Mouse (Mus musculus): ENCODE measurements around the gene Cd34. TPM values are rescaled to one million over a fixed set of nuclear protein-coding genes. Genes with fewer than 3 reads are reported as not detected.

Cd34 gene
- polyA plus RNA-seq, 1 experiment, result not detected

DNA sequence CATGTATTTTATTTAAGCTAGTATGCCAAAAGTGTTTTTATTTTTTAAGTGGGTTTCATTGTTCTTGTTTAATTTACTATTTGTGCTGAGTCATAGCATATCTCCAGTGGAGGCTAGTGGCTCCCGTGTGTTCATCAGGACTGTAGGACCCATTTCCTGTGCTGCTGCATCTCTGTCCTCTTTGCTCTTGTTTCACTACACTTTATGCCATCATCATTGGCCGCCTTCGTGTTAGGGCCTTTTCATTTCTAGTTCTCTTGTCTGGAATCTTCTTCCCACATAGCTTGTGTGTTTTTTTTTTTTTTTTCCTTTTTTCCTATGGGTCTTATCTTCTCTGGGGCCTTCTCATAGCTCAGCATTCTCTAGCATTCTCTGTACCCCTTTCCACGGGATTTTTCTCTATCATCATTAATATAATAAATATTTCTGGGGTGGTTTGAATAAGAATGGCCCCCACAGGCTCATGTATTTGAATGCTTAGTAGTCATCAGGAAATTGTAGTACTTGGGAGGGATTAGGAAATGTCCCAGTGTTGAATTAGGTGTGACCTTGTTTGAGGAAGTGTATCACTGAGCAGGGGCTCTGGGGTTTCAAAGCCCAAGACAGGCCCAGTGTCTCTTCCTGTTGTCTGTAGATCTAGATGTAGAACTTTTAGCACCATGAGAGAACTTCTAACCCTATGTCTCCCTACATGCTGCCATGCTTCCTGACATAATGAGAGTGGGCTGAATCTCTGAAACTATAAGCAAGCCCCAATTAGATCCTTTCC lies 47.0 kb downstream of the Cd34 start:
- no peak for TF ChIP-seq GATA1 (IDR thresholded peaks at IDR 0.05; ENCODE audit: low read length)

DNA sequence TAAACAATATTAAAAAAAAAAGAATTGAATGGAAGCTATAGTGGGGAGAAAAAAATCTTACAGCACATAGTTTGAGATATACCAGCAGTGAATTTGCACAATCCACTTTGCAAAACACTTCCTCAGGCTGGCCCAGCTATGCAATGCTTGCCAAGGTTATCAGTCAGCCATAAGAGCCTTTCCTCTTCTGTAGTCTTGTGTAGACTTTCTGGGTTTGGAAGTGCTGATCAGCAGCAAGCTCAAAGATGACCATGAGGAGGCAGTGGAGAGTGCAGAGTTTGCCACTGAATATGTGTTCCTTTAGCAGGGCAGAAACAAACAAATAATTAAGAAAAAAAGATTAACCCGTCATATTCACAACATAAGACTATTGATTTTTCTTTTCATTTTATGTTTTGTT lies 50.4 kb downstream of the Cd34 start:
- TF ChIP-seq GATA1 (IDR thresholded peaks at IDR 0.05; ENCODE audit: low read length), result no peak

DNA sequence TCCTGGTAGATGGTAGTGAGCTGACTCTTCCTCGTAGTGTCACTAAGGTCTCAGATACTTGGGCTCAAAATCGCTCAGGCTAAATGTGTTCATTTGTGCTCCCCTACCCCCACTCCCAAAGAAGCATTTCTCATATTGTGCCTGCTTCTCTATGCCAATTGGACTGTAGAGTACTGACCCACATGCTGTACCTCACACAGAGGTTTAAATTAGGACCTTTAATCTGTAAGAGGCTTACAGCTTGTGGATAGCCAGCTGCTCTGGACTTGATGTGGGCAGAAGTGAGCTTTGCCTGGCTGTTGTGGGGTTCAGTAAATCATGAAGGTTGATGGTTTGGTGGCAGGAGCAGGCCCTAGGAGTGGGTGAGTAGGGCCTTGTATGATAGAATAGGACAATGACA lies 52.4 kb downstream of the Cd34 start:
- TF ChIP-seq GATA1 (IDR thresholded peaks at IDR 0.05; ENCODE audit: low read length), result no peak

DNA sequence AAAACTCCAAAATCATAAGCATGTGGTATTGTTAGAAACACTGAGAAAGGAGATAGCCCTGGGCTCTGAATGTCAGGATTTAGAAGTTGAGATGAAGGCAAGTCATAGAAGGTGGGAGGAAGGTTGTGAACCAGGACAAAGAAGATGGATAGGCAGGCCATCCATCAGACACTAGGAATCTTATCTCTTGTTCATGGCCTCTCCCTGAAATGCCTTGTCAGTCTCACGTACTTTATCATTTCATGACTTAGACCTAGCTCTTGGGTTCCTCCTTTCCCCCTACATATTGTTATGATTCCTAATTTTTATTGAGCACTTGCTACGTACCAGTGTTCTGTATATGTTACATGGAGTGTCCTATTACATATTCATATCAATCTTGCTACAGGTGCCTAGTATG lies 53.0 kb downstream of the Cd34 start:
- TF ChIP-seq GATA1 (IDR thresholded peaks at IDR 0.05; ENCODE audit: low read length), result no peak

DNA sequence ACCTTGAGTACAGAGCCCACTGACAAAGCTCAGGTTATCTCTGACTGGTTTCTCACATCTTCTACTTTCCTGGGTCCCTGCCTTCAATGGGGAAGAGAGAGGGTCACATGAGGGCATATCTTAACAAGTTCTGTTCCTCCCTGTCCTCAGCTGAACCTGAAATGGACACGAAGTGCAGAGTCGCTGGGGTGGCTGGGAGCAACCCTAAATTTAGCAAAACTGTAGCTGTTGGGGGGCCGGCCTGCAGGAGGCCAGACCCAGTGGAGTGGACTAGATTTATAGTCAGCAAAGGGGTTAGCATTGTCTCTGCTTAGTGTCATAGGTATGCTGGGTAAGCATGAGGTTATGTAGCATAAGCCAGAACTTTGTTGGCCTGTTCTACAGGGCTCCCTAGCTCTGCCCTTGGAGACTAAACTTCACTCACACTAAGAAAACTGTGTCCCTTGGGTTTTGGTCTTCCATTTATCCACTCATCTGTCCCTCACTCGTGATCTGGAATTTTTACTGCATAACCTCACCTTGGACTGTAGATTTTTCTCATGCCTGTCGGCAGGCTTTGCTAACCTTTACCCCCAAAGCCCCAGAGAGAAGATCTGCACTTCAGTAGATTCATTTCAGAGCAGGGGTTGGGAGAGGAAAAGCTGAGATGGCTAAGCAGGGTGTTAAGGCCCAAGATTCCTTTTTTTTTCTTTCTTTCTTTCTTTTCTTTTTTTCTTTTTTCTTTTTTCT lies 54.1 kb downstream of the Cd34 start:
- no peak for TF ChIP-seq GATA1 (IDR thresholded peaks at IDR 0.05; ENCODE audit: low read length)

DNA sequence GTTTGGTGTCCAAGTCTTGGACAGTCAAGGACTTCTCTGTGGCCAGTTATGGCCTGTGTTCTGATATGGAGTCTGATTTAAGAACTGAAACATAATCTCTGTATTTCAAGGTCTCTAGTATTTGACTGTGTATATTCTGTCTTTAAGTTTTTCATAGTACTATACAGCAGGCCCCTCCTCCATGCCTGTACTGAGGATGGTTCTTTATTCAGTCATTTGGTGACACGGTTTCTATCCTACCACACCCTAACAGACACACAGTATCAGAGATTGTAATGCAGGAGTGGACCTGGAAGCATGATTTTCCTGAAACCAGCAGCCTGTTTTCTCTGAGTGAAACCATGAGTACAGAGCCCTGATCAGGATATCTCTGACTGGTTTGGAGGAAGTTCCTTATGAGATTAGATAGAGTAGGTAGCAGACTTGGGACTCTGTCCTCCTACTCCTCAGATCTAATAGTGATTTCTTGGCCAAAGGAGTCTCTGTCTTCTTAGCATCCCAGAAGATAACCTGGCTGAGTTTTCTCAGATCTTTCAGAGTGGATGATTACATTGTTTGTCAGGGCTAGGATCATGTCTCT lies 54.9 kb downstream of the Cd34 start:
- TF ChIP-seq GATA1 (IDR thresholded peaks at IDR 0.05; ENCODE audit: low read length), result peak; percentile 16

DNA sequence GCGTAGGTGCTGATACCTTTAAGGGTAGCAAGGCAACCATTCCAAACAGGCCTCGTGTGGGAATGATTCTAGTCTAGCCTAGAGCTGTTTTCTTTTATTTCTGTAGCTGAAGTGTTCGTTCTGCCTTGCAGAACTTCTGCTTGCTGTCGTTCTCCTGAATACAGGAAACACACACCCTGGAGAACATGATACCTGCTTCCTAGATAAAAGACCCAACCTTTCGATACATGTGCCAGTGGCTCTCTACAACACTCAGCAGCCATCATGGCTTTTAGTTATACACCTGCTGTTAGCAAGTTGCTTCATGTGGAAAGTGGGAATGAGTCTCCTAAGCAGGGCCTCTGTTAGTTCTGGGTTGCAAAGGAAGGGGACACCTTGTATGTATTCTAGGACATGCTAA lies 55.6 kb downstream of the Cd34 start:
- no peak for TF ChIP-seq GATA1 (IDR thresholded peaks at IDR 0.05; ENCODE audit: low read length)

DNA sequence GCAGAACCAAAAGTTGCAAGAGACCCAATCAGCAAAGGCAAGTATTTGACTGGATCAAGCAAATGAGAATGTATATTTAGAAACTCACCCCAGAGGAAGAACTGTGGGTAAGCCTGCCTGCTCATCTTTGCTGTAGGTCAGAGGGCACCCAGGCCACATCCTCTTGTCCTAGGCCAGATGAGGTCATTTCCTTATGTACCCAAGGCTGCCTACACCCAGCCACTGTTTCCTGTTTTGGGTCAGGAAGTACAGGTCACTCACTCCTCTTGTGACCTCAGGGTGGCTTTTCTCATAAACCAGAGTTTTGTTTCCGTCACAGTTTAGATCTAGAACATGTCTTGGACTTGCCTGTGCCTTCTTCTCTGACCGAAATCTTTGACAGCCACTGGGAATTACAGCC lies 56.6 kb downstream of the Cd34 start:
- TF ChIP-seq GATA1 (IDR thresholded peaks at IDR 0.05; ENCODE audit: low read length), result no peak

DNA sequence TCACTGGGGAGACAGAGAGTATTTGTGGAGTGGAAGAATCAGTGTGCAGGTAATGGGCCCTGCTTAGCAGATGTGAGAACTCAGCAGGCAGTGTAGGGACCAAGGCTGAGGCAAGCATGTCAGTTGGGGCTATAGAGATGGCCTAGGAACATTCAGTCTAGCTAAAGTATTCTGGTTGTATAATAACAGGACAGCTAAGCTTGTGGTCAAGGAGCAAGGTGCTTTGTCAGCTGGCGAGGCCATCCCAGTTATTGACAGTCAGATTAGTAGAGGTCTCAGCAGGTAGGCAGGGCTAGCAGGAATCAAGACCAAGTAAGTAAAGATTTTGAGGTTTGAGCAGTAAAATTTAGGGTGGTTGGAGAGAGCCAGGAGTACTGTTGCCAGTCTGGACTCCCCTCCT lies 59.8 kb downstream of the Cd34 start:
- TF ChIP-seq GATA1 (IDR thresholded peaks at IDR 0.05; ENCODE audit: low read length), result no peak

DNA sequence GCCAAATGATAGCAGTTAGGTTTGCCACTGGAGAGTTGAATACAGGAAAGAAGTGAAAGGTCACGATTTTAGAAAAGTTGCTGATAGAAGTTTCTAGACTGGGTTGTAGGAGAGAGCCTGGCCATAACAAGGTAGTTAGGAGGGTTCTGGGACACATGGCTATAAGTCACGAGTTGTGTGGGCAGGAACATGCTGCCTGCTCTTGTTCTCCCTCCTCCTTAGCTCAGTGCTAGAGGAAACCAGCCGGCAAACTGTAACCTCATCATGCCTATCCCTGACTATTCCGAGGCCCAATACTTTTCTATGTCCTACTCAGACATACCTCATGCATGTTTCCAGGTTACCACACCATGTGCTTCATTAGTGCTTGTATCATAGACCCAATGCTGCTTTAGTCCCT lies 64.7 kb downstream of the Cd34 start:
- TF ChIP-seq GATA1 (IDR thresholded peaks at IDR 0.05; ENCODE audit: low read length), result no peak

DNA sequence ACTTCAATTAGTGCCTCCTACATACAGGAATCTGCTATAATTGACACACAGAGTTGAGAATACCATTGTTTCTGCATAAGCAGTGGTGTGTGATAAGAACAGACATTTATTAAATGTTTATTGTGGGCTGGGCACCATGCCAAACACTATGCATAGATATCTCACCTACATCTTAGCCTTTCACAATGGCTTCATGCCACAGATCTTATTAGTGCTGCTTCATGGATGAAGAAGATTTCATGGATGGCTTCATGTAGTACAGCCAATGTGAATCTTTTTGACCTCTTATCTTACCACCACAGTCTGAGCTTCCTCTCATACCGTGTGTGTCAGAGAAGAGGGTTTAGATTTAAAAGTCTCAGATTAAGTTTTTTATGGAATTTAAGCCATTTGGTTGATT lies 65.6 kb downstream of the Cd34 start:
- TF ChIP-seq GATA1 (IDR thresholded peaks at IDR 0.05; ENCODE audit: low read length), result no peak

DNA sequence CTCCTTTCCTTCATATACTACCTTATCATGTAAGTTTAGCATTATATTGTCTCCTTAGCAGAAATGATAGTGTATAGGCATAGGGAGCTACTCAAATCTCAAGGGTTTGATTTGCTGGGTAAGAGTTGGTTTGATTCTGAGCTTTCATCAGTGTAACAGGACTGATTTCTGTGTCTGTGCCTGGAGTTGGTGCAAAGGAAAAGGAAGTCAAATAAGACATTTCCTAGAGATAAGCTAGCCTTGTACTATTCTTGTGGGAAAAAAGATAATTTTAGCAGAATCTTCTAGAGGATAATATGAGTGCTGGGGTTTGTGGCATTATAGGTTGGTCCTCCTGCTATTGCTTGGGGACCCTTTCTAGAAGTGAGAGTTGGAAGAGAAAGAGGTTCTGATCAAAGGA lies 67.6 kb downstream of the Cd34 start:
- no peak for TF ChIP-seq GATA1 (IDR thresholded peaks at IDR 0.05; ENCODE audit: low read length)

Other genes starting within 250 kb of the Cd34 start
- 0.01 TPM in 1 of 2 replicates, not detected in the other for gene Cd46, start 153.4 kb downstream of the Cd34 start, polyA plus RNA-seq (2012)
- 3.1 and 3.4 TPM in 2 replicates for gene Cr1l, start 192.8 kb downstream of the Cd34 start, polyA plus RNA-seq (2012)
- not detected in 2 replicates for gene Cr2, start 237.9 kb downstream of the Cd34 start, polyA plus RNA-seq (2012)

Measured in G1E-ER4 (cell line).